Mouse (Mus musculus) cortical plate, adult 2 months (tissue): ENCODE results near the gene Atp2a1.

ENCODE experiments used
- CTCF ChIP-seq: fragments of 200-500 bp; IDR thresholded peaks from 2 replicates; pipeline ENCODE4 v1.5.1; 2011; ENCODE audit warnings: mild to moderate bottlenecking, control low read depth, low read length; ENCODE audit not compliant: insufficient read depth; ENCODE audit errors: extremely low read depth
- POLR2A ChIP-seq: fragments of 200-500 bp; IDR thresholded peaks from 2 replicates; pipeline ENCODE4 v1.6.1; 2011; ENCODE audit warnings: mild to moderate bottlenecking, low read length, control low read depth; ENCODE audit not compliant: insufficient read depth; ENCODE audit errors: extremely low read depth

- no peak for TF ChIP-seq CTCF
- no peak for TF ChIP-seq POLR2A
These were observed 48.2 kb downstream of the Atp2a1 start, which contains the start of gene Cd19 for GRCm38 (mm10) chr7:126414725-126415124.
